Mouse (Mus musculus): Measurements from ENCODE around the gene Klrb1c. TPM values are rescaled to one million over a fixed set of nuclear protein-coding genes. Genes with fewer than 3 reads are reported as not detected.
"Not testable (repeated sequence)": the region's sequence is repeated elsewhere in the genome, so short reads cannot be mapped to it uniquely, and the experiment has no call there.

The Klrb1c gene
- polyA plus RNA-seq, 1 experiment from 2014 or later: 0.25 TPM

GRCm38 (mm10) chr6:128747006-128747405, 42.0 kb downstream of the Klrb1c start:
- not testable (repeated sequence) for ATAC-seq (ENCODE audit: low read depth); H3K36me3 ChIP-seq (ENCODE audit: control insufficient read depth, insufficient read depth, low read length); H3K9me3 ChIP-seq (ENCODE audit: control insufficient read depth, low read length); H3K9ac ChIP-seq (ENCODE audit: low read length); H3K4me3 ChIP-seq (ENCODE audit: low read length); H3K27ac ChIP-seq (ENCODE audit: low read length); H3K4me1 ChIP-seq (replicated peaks; ENCODE audit: control insufficient read depth, insufficient read depth, low read length); H3K4me2 ChIP-seq (ENCODE audit: low read depth, low read length); H3K27me3 ChIP-seq (ENCODE audit: control insufficient read depth, insufficient read depth, low read depth, low read length)
- WGBS: 69% methylated on average over 6 of the region's 6 CpGs

GRCm38 (mm10) chr6:128737445-128737844, 51.6 kb downstream of the Klrb1c start:
- Histone ChIP-seq H3K9me3 (ENCODE audit: control insufficient read depth, low read length) (no peaks in the 10 kb centered on the region), H3K9ac (ENCODE audit: low read length) (no peak overlapping the region), H3K27me3 (ENCODE audit: control insufficient read depth, insufficient read depth, low read depth, low read length) (no peaks in the 10 kb centered on the region), H3K4me1 (replicated peaks; ENCODE audit: control insufficient read depth, insufficient read depth, low read length) (no peaks in the 10 kb centered on the region), H3K36me3 (ENCODE audit: control insufficient read depth, insufficient read depth, low read length) (no peaks in the 10 kb centered on the region), H3K27ac (ENCODE audit: low read length) (no peak overlapping the region), H3K4me3 (ENCODE audit: low read length) (no peak overlapping the region), H3K4me2 (ENCODE audit: low read depth, low read length) (no peak overlapping the region)
- 86% methylated on average over 7 of the region's 7 CpGs for WGBS
- ATAC-seq (ENCODE audit: low read depth): no peak

GRCm38 (mm10) chr6:128736100-128736499, 52.9 kb downstream of the Klrb1c start:
- Histone ChIP-seq H3K9me3 (ENCODE audit: control insufficient read depth, low read length) (no peaks in the 10 kb centered on the region), H3K27me3 (ENCODE audit: control insufficient read depth, insufficient read depth, low read depth, low read length) (no peaks in the 10 kb centered on the region), H3K9ac (ENCODE audit: low read length) (no peak overlapping the region), H3K4me3 (ENCODE audit: low read length) (no peak overlapping the region), H3K4me1 (replicated peaks; ENCODE audit: control insufficient read depth, insufficient read depth, low read length) (no peaks in the 10 kb centered on the region), H3K4me2 (ENCODE audit: low read depth, low read length) (no peak overlapping the region), H3K27ac (ENCODE audit: low read length) (no peak overlapping the region), H3K36me3 (ENCODE audit: control insufficient read depth, insufficient read depth, low read length) (no peaks in the 10 kb centered on the region)
- no peak for ATAC-seq (ENCODE audit: low read depth)

DNA sequence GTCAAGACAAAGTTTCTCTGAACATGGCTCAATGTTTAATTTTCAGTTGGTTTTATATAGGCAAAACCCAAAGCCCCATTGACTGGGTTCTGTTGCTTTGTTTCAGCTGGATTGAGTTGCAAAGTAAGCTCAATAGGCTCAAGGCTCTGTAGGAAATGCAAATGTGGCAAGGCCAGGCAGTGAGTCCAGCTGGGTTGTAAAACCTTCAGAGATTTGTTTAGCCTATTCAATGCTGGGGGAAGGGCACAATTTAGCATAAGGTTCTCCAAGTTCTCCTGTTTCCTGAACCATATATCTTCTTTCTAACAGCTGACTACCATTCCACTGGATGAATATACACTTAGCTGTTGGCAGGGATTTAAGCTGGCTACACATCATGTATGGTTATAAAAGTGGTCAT, 54.1 kb downstream of the Klrb1c start:
- H3K9ac ChIP-seq (ENCODE audit: low read length): no peak overlapping the region
- H3K4me2 ChIP-seq (ENCODE audit: low read depth, low read length): no peak overlapping the region
- H3K4me1 ChIP-seq (replicated peaks; ENCODE audit: control insufficient read depth, insufficient read depth, low read length): no peaks in the 10 kb centered on the region
- no peak for ATAC-seq (ENCODE audit: low read depth)
- H3K9me3 ChIP-seq (ENCODE audit: control insufficient read depth, low read length): no peaks in the 10 kb centered on the region
- no peaks in the 10 kb centered on the region for H3K27me3 ChIP-seq (ENCODE audit: control insufficient read depth, insufficient read depth, low read depth, low read length)
- no peak overlapping the region for H3K4me3 ChIP-seq (ENCODE audit: low read length)
- H3K36me3 ChIP-seq (ENCODE audit: control insufficient read depth, insufficient read depth, low read length): no peaks in the 10 kb centered on the region
- no peak overlapping the region for H3K27ac ChIP-seq (ENCODE audit: low read length)

- Histone ChIP-seq H3K9ac (ENCODE audit: low read length) (no peak overlapping the region), H3K4me3 (ENCODE audit: low read length) (no peak overlapping the region), H3K27ac (ENCODE audit: low read length) (no peak overlapping the region), H3K4me2 (ENCODE audit: low read depth, low read length) (no peak overlapping the region), H3K9me3 (ENCODE audit: control insufficient read depth, low read length) (no peaks in the 10 kb centered on the region), H3K36me3 (ENCODE audit: control insufficient read depth, insufficient read depth, low read length) (no peaks in the 10 kb centered on the region), H3K27me3 (ENCODE audit: control insufficient read depth, insufficient read depth, low read depth, low read length) (no peaks in the 10 kb centered on the region), H3K4me1 (replicated peaks; ENCODE audit: control insufficient read depth, insufficient read depth, low read length) (no peaks in the 10 kb centered on the region)
- no peak for ATAC-seq (ENCODE audit: low read depth)
- WGBS: 47% methylated on average over 5 of the region's 5 CpGs
Measured at GRCm38 (mm10) chr6:128733908-128734679, 54.9 kb downstream of the Klrb1c start.

DNA sequence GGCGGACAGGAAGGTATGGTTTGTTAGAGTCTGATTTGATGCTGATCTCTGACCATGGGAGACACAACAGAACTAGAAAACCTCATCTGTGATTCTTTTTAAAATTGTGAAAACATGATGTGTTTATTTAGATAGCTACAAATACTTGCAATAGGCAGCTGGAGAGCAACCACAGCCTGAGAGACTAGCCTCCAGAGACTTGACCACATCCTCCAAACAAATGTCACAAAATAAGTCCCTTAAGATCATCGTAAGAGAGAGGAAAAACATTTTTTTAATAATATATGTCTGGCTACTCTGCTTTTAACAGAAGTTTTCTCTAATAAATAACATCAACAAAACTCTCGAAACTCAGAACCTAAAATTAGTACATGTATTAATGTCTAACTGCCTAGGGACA, 57.0 kb downstream of the Klrb1c start:
- no peak overlapping the region for H3K9ac ChIP-seq (ENCODE audit: low read length)
- H3K4me2 ChIP-seq (ENCODE audit: low read depth, low read length): no peak overlapping the region
- H3K27me3 ChIP-seq (ENCODE audit: control insufficient read depth, insufficient read depth, low read depth, low read length): no peaks in the 10 kb centered on the region
- no peaks in the 10 kb centered on the region for H3K36me3 ChIP-seq (ENCODE audit: control insufficient read depth, insufficient read depth, low read length)
- H3K9me3 ChIP-seq (ENCODE audit: control insufficient read depth, low read length): no peaks in the 10 kb centered on the region
- no peak overlapping the region for H3K4me3 ChIP-seq (ENCODE audit: low read length)
- H3K4me1 ChIP-seq (replicated peaks; ENCODE audit: control insufficient read depth, insufficient read depth, low read length): no peaks in the 10 kb centered on the region
- no peak overlapping the region for H3K27ac ChIP-seq (ENCODE audit: low read length)
- 80% methylated on average over 3 of the region's 3 CpGs for WGBS
- no peak for ATAC-seq (ENCODE audit: low read depth)

Other genes starting within 250 kb of the Klrb1c start
- 4.9 and 7.3 TPM in 2 replicates for gene A2ml1, start 207.6 kb downstream of the Klrb1c start, polyA plus RNA-seq (2015; fragmentation: Nextera tagmentation; extraction: Ambion mirVana)
- not detected in 2 replicates for gene Klrb1a, start 165.7 kb downstream of the Klrb1c start, polyA plus RNA-seq (2015; fragmentation: Nextera tagmentation; extraction: Ambion mirVana)
- 0.50 TPM in 1 of 2 replicates, not detected in the other for gene Clec2h, start 126.8 kb downstream of the Klrb1c start, polyA plus RNA-seq (2015; fragmentation: Nextera tagmentation; extraction: Ambion mirVana)
- gene Klrb1, start 66.2 kb downstream of the Klrb1c start, polyA plus RNA-seq (2015; fragmentation: Nextera tagmentation; extraction: Ambion mirVana): not detected in 2 replicates
- not detected in 2 replicates for gene Gm44511, start 37.1 kb upstream of the Klrb1c start, polyA plus RNA-seq (2015; fragmentation: Nextera tagmentation; extraction: Ambion mirVana)
- gene Klrb1b, start 37.1 kb upstream of the Klrb1c start, polyA plus RNA-seq (2015; fragmentation: Nextera tagmentation; extraction: Ambion mirVana): 0.29 and 0.33 TPM in 2 replicates
- 0.23 and 0.36 TPM in 2 replicates for gene Clec2i, start 98.4 kb upstream of the Klrb1c start, polyA plus RNA-seq (2015; fragmentation: Nextera tagmentation; extraction: Ambion mirVana)
- 0.79 and 0.87 TPM in 2 replicates for gene BC035044, start 101.9 kb upstream of the Klrb1c start, polyA plus RNA-seq (2015; fragmentation: Nextera tagmentation; extraction: Ambion mirVana)
- gene Clec2g, start 145.2 kb upstream of the Klrb1c start, polyA plus RNA-seq (2015; fragmentation: Nextera tagmentation; extraction: Ambion mirVana): not detected in 2 replicates

Data from lung, embryonic 16.5 days (tissue).